Mouse (Mus musculus): ENCODE measurements around the gene Mrpl37. TPM values are rescaled to one million over a fixed set of nuclear protein-coding genes. Genes with fewer than 3 reads are reported as not detected.

The Mrpl37 gene
- polyA plus RNA-seq, 1 experiment from 2014 or later, result 79.9 TPM

DNA sequence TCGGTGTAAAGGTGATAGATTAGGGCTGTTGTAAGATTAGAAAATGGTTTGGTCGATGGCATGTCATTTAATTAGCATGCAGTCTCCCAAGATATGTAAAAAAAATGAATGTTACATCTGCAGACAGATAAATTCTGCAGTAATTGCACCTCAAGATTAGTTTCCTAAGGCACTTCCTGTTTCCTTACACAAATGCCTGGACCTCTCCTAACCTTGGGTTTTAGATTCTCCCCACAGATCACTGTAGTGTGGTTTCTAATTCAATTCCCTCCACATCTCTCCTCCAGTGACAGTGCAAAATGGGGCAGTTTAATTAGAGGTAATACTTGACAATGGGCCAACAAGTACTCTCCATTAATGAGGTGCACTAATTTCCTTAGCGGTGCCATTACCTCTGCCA, 3.5 kb downstream of the Mrpl37 start:
- no peaks in the 10 kb centered on the region for H3K27me3 ChIP-seq (replicated peaks)
- H3K9ac ChIP-seq, result no peak overlapping the region
- H3K36me3 ChIP-seq, result peaks cover 66% of the 10 kb centered on the region
- H3K4me3 ChIP-seq, result no peak overlapping the region
- no peaks in the 10 kb centered on the region for H3K9me3 ChIP-seq (replicated peaks)
- ATAC-seq, result no peak
- H3K27ac ChIP-seq, result no peak overlapping the region
- 69% methylated on average over 3 of the region's 3 CpGs for WGBS (ENCODE audit: insufficient replicate concordance)
- H3K4me1 ChIP-seq, result peaks cover 32% of the 10 kb centered on the region
- no peak overlapping the region for H3K4me2 ChIP-seq

- peaks cover 20% of the 10 kb centered on the region for H3K4me1 ChIP-seq
- ATAC-seq, result no peak
- 78% methylated on average over 4 of the region's 4 CpGs for WGBS (ENCODE audit: insufficient replicate concordance)
- no peaks in the 10 kb centered on the region for H3K27me3 ChIP-seq (replicated peaks)
- H3K9ac ChIP-seq, result no peak overlapping the region
- H3K4me3 ChIP-seq, result no peak overlapping the region
- H3K36me3 ChIP-seq, result peaks cover 83% of the 10 kb centered on the region
- H3K4me2 ChIP-seq, result no peak overlapping the region
- no peaks in the 10 kb centered on the region for H3K9me3 ChIP-seq (replicated peaks)
- H3K27ac ChIP-seq, result no peak overlapping the region
Observed at GRCm38 (mm10) chr4:107061560-107061959, 5.1 kb downstream of the Mrpl37 start.

DNA sequence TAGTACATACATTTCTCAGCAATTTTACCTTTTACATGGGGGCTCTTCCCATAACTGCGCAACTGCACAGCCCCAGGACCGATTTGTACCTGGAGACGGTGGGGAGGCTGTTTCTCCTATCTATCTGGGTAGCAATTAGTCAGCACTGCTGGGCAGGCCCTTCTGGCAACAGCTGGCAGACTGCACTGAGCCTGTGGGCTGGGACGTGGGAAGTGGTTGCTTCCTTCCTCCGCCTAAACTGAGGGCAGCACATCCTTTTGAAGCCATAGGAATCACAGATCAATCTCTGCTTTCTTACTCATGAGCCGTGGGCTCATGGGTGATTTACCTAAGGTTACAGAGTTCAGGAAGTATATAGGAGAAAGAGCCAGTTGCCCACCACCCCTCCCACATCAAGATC, 7.9 kb downstream of the Mrpl37 start:
- 62% methylated on average over 6 of the region's 6 CpGs for WGBS (ENCODE audit: insufficient replicate concordance)
- no peaks in the 10 kb centered on the region for H3K4me1 ChIP-seq
- no peak overlapping the region for H3K9ac ChIP-seq
- no peaks in the 10 kb centered on the region for H3K9me3 ChIP-seq (replicated peaks)
- no peak overlapping the region for H3K4me2 ChIP-seq
- no peaks in the 10 kb centered on the region for H3K27me3 ChIP-seq (replicated peaks)
- H3K36me3 ChIP-seq, result peaks cover 87% of the 10 kb centered on the region
- H3K27ac ChIP-seq, result no peak overlapping the region
- H3K4me3 ChIP-seq, result no peak overlapping the region
- ATAC-seq, result no peak

GRCm38 (mm10) chr4:107058346-107058745, 8.3 kb downstream of the Mrpl37 start:
- Histone ChIP-seq H3K36me3 (peaks cover 82% of the 10 kb centered on the region), H3K4me3 (no peak overlapping the region), H3K9ac (no peak overlapping the region), H3K4me1 (no peaks in the 10 kb centered on the region), H3K4me2 (no peak overlapping the region), H3K27ac (no peak overlapping the region), H3K27me3 (replicated peaks) (no peaks in the 10 kb centered on the region), H3K9me3 (replicated peaks) (no peaks in the 10 kb centered on the region)
- 77% methylated on average over 5 of the region's 5 CpGs for WGBS (ENCODE audit: insufficient replicate concordance)
- no peak for ATAC-seq

- Histone ChIP-seq H3K4me1 (no peaks in the 10 kb centered on the region), H3K27ac (peak overlapping the region; percentile 19), H3K27me3 (replicated peaks) (no peaks in the 10 kb centered on the region), H3K36me3 (peaks cover 62% of the 10 kb centered on the region), H3K9me3 (replicated peaks) (no peaks in the 10 kb centered on the region), H3K4me2 (no peak overlapping the region), H3K4me3 (no peak overlapping the region), H3K9ac (no peak overlapping the region)
- no peak for ATAC-seq
- WGBS (ENCODE audit: insufficient replicate concordance), result 69% methylated on average over 3 of the region's 3 CpGs
Observed at GRCm38 (mm10) chr4:107056088-107056487, 10.6 kb downstream of the Mrpl37 start.

DNA sequence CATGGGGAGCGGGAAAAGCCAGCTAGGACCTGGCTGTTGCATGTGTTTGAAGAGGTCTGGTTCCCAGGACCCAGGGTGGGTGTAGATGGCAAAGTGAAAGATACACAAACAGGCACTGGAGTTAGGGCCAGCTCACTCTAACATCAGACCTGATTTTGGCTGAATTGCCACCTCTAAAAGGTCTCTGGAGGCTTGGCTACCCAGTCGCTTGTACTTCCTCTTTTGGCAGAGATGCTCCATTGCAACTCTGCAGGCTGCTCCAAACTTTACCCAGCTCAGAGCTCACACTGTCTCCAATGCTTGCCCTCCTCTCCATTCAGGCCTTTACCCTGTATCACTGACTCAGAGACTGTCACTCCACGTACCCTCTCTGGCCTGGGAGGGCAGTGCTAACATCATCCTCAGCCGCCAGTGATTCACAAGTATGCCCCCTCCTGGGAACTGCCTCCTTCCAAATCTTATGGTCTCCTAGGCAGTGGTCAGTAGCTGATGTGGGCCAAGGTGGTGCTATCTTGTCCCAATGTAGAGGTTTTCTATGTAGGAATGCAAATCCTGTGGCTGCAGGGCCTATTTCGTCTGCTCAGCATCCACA, 13.6 kb downstream of the Mrpl37 start:
- H3K4me1 ChIP-seq, result no peaks in the 10 kb centered on the region
- no peak overlapping the region for H3K27ac ChIP-seq
- peaks cover 44% of the 10 kb centered on the region for H3K36me3 ChIP-seq
- 47% methylated on average over 5 of the region's 5 CpGs for WGBS (ENCODE audit: insufficient replicate concordance)
- H3K4me2 ChIP-seq, result no peak overlapping the region
- H3K9me3 ChIP-seq (replicated peaks), result no peaks in the 10 kb centered on the region
- H3K27me3 ChIP-seq (replicated peaks), result no peaks in the 10 kb centered on the region
- no peak overlapping the region for H3K4me3 ChIP-seq
- no peak overlapping the region for H3K9ac ChIP-seq
- ATAC-seq, result no peak

GRCm38 (mm10) chr4:107051889-107052288, 14.8 kb downstream of the Mrpl37 start:
- no peak overlapping the region for H3K27ac ChIP-seq
- H3K36me3 ChIP-seq, result peaks cover 44% of the 10 kb centered on the region
- WGBS (ENCODE audit: insufficient replicate concordance), result 54% methylated on average over 4 of the region's 4 CpGs
- no peaks in the 10 kb centered on the region for H3K27me3 ChIP-seq (replicated peaks)
- no peak overlapping the region for H3K9ac ChIP-seq
- H3K4me2 ChIP-seq, result no peak overlapping the region
- H3K4me3 ChIP-seq, result no peak overlapping the region
- H3K9me3 ChIP-seq (replicated peaks), result no peaks in the 10 kb centered on the region
- no peaks in the 10 kb centered on the region for H3K4me1 ChIP-seq
- no peak for ATAC-seq

DNA sequence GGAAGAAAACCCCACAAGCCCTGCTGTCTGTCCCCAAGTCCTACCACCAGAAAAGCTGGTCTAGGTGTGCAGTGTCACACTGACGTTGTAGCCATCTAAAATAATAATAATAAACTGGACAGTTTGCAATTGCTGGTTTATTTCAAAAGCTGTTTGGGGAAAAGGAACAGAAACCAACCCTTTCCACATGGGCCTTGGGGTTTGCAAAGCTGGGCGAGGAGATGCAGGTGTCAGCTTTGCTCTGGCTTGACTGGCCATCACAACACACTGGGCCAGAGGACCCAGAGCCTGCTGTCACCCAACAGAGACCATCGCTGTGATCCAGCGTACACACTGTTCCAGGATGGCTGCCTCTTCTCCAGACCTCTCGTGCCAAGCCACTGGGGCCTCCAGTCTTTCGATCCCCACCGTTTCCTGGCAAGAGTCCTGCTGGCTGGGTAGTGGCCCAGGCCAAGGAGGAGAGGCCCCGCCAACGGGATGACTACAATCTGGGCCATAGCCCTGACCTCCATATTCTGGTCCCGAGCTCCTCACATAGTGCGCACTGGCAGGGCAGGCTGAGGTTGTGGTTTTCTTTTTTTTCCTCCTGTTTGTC, 18.0 kb downstream of the Mrpl37 start:
- Histone ChIP-seq H3K9ac (no peak overlapping the region), H3K4me3 (no peak overlapping the region), H3K9me3 (replicated peaks) (no peaks in the 10 kb centered on the region), H3K27ac (no peak overlapping the region), H3K4me2 (no peak overlapping the region), H3K27me3 (replicated peaks) (no peaks in the 10 kb centered on the region), H3K4me1 (no peaks in the 10 kb centered on the region), H3K36me3 (peaks cover 56% of the 10 kb centered on the region)
- WGBS (ENCODE audit: insufficient replicate concordance), result 90% methylated on average over 11 of the region's 11 CpGs
- ATAC-seq, result no peak

- H3K9me3 ChIP-seq (replicated peaks), result no peaks in the 10 kb centered on the region
- no peak overlapping the region for H3K27ac ChIP-seq
- H3K9ac ChIP-seq, result no peak overlapping the region
- H3K4me3 ChIP-seq, result no peak overlapping the region
- no peaks in the 10 kb centered on the region for H3K27me3 ChIP-seq (replicated peaks)
- 78% methylated on average over 5 of the region's 5 CpGs for WGBS (ENCODE audit: insufficient replicate concordance)
- peaks cover 63% of the 10 kb centered on the region for H3K36me3 ChIP-seq
- no peak overlapping the region for H3K4me2 ChIP-seq
- no peaks in the 10 kb centered on the region for H3K4me1 ChIP-seq
- ATAC-seq, result no peak
Observed at GRCm38 (mm10) chr4:107047806-107048205, 18.9 kb downstream of the Mrpl37 start.

- no peaks in the 10 kb centered on the region for H3K9me3 ChIP-seq (replicated peaks)
- H3K36me3 ChIP-seq, result peaks cover 89% of the 10 kb centered on the region
- WGBS (ENCODE audit: insufficient replicate concordance), result 92% methylated on average over 13 of the region's 13 CpGs
Observed at GRCm38 (mm10) chr4:107045188-107045587, 21.5 kb downstream of the Mrpl37 start.

DNA sequence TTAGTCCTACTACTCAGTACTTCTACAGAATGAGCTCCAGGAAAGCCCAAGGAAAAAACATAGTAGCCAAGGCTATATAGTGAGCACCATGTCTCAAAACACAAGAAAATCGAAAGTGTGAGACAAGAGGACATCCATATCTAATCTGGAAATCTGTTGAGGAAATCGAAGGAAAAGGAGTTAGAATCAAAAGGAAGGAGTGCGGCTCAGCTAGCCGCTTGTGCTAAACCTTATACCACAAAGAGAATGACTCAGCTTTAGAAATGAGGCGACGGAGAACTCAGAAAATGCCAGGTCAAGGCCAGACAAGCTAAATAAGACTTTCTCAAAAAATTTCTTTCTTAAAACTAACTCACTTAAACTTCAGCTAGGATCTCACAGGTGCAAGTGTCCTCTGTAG, 24.4 kb downstream of the Mrpl37 start:
- H3K4me2 ChIP-seq, result no peak overlapping the region
- no peak overlapping the region for H3K4me3 ChIP-seq
- no peaks in the 10 kb centered on the region for H3K27me3 ChIP-seq (replicated peaks)
- WGBS (ENCODE audit: insufficient replicate concordance), result 61% methylated on average over 6 of the region's 6 CpGs
- H3K9me3 ChIP-seq (replicated peaks), result no peaks in the 10 kb centered on the region
- peaks cover 98% of the 10 kb centered on the region for H3K36me3 ChIP-seq
- H3K27ac ChIP-seq, result no peak overlapping the region
- H3K9ac ChIP-seq, result no peak overlapping the region
- ATAC-seq, result no peak
- no peaks in the 10 kb centered on the region for H3K4me1 ChIP-seq

More at GRCm38 (mm10) chr4:107045188-107045587, 21.5 kb downstream of the Mrpl37 start:
- Histone ChIP-seq H3K27me3 (replicated peaks) (no peaks in the 10 kb centered on the region), H3K27ac (no peak overlapping the region), H3K4me2 (no peak overlapping the region), H3K9ac (no peak overlapping the region), H3K4me3 (no peak overlapping the region), H3K4me1 (no peaks in the 10 kb centered on the region)
- ATAC-seq, result no peak

DNA sequence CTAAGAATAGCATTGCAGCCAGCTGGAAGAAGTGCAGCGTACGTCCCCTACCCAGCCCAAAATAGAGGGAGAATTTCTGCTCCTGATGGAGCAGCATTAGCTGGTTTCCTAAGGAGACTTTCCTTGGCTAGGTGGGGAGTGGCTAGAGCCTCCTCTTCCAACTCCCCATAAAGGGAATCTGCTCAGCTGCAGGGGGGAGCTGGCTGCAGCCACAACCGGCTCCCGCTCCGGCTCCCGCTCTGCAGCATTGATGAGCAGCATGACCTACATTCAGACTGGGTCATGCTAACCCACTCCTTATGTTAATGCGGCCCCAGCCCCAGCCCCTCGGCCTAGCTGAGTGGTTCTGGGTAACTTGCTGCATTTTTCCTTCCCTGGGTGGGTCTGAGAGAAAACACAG, 27.4 kb downstream of the Mrpl37 start:
- Histone ChIP-seq H3K9me3 (replicated peaks) (no peaks in the 10 kb centered on the region), H3K4me2 (no peak overlapping the region), H3K27me3 (replicated peaks) (no peaks in the 10 kb centered on the region), H3K9ac (no peak overlapping the region), H3K36me3 (peaks cover 97% of the 10 kb centered on the region), H3K4me3 (no peak overlapping the region), H3K27ac (no peak overlapping the region), H3K4me1 (no peaks in the 10 kb centered on the region)
- 86% methylated on average over 8 of the region's 8 CpGs for WGBS (ENCODE audit: insufficient replicate concordance)
- ATAC-seq, result no peak

DNA sequence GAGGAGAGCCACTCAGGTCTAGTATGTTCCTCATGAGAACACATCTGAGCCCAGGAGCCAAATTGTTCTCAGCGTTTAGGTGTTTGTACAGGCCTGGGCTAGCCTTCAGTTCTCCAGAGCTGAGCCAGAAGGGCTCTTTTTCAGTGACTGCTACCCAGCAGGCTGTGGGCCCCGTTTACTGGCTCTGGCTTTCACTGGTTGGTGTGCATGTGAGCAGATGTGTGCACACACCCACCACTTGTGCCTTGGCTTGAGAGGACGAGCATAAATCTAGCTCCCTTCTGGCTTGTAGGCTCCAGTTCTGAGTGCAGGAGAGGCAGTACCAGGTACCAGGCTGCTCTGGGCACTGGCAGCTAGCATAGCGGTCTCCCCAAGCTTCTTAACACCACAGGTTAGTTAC, 28.4 kb downstream of the Mrpl37 start:
- Histone ChIP-seq H3K4me3 (no peak overlapping the region), H3K36me3 (peaks cover 97% of the 10 kb centered on the region), H3K9me3 (replicated peaks) (no peaks in the 10 kb centered on the region), H3K9ac (no peak overlapping the region), H3K4me2 (no peak overlapping the region), H3K27me3 (replicated peaks) (no peaks in the 10 kb centered on the region), H3K4me1 (no peaks in the 10 kb centered on the region), H3K27ac (no peak overlapping the region)
- no peak for ATAC-seq
- WGBS (ENCODE audit: insufficient replicate concordance), result 72% methylated on average over 4 of the region's 4 CpGs

Data from liver, embryonic 12.5 days (tissue).